Mouse (Mus musculus) CH12F3 (cell line): Measurements from ENCODE around the gene Olfr961.

Source experiments
- in situ Hi-C: fragments of 300-500 bp; cut with MboI; formaldehyde crosslinking; loops from 2 replicates; pipeline ENCODE4 v1.14.3; 2020; ENCODE audit warnings: low sequenced_read_pairs

Olfr961 gene

GRCm38 (mm10) chr9:39644785-39645184, at the start of gene Olfr961:
Olfr961 (plus strand) TSS chr9:39645085.
- in situ Hi-C loops, result no loop called here

- in situ Hi-C loops, result no loop called here
Measured at GRCm38 (mm10) chr9:39602536-39603332, 42.2 kb upstream of the Olfr961 start.

GRCm38 (mm10) chr9:39603333-39603845, 41.5 kb upstream of the Olfr961 start:
- in situ Hi-C loops, result no loop called here

GRCm38 (mm10) chr9:39603999-39604453, 40.9 kb upstream of the Olfr961 start, which contains the start of gene AW551984:
AW551984 (minus strand) TSS chr9:39604403.
- in situ Hi-C loops, result no loop called here

- in situ Hi-C loops, result no loop called here
Measured at GRCm38 (mm10) chr9:39608497-39608896, 36.4 kb upstream of the Olfr961 start.

GRCm38 (mm10) chr9:39610355-39610754, 34.5 kb upstream of the Olfr961 start, which contains the start of gene Olfr148:
Olfr148 (plus strand) TSS chr9:39610655.
- in situ Hi-C loops, result no loop called here

GRCm38 (mm10) chr9:39611953-39612352, 32.9 kb upstream of the Olfr961 start:
- in situ Hi-C loops, result no loop called here

- in situ Hi-C loops, result no loop called here
Measured at GRCm38 (mm10) chr9:39621073-39621472, 23.8 kb upstream of the Olfr961 start, which contains the start of gene Olfr960. Olfr960 (plus strand) TSS chr9:39621373.

- in situ Hi-C loops, result no loop called here
Measured at GRCm38 (mm10) chr9:39623783-39624182, 21.1 kb upstream of the Olfr961 start.

- in situ Hi-C loops, result no loop called here
Measured at GRCm38 (mm10) chr9:39624711-39625110, 20.2 kb upstream of the Olfr961 start.

- in situ Hi-C loops, result no loop called here
Measured at GRCm38 (mm10) chr9:39629069-39629468, 15.8 kb upstream of the Olfr961 start.

GRCm38 (mm10) chr9:39633913-39634594, 10.8 kb upstream of the Olfr961 start:
- in situ Hi-C loops, result no loop called here

GRCm38 (mm10) chr9:39647382-39647781, 2.5 kb downstream of the Olfr961 start:
- in situ Hi-C loops, result no loop called here

- in situ Hi-C loops, result no loop called here
Measured at GRCm38 (mm10) chr9:39654756-39655396, 10.0 kb downstream of the Olfr961 start.

- in situ Hi-C loops, result no loop called here
Measured at GRCm38 (mm10) chr9:39666905-39667304, 22.0 kb downstream of the Olfr961 start, which contains the start of gene Olfr963. Olfr963 (plus strand) TSS chr9:39667205.

GRCm38 (mm10) chr9:39669723-39670122, 24.8 kb downstream of the Olfr961 start:
- in situ Hi-C loops, result no loop called here

- in situ Hi-C loops, result no loop called here
Measured at GRCm38 (mm10) chr9:39674820-39675219, 29.9 kb downstream of the Olfr961 start.

- in situ Hi-C loops, result no loop called here
Measured at GRCm38 (mm10) chr9:39678557-39678956, 33.7 kb downstream of the Olfr961 start.

GRCm38 (mm10) chr9:39679280-39679679, 34.4 kb downstream of the Olfr961 start:
- in situ Hi-C loops, result no loop called here
